Mouse (Mus musculus) midbrain, embryonic 11.5 days (tissue): ENCODE results near the gene Tanc2. TPM values are rescaled to one million over a fixed set of nuclear protein-coding genes. Genes with fewer than 3 reads are reported as not detected.

ENCODE experiments used
- ATAC-seq: fragments of 200-750 bp; cut with Nextera tagmentation; 2 replicates; pipeline ENCODE4 v1.8.0; 2017; ENCODE audit warnings: moderate TSS enrichment, moderate library complexity; ENCODE audit not compliant: low FRiP score
- DNase-seq: peaks from one replicate; pipeline ENCODE4 v3.0.0; 2015; ENCODE audit warnings: low spot score; ENCODE audit errors: missing footprints
- H3K27ac ChIP-seq: fragments of 300-500 bp; sonication (generic); 2 replicates; pipeline ENCODE4 v1.5.1; 2014; ENCODE audit warnings: low read depth, low read length
- H3K27me3 ChIP-seq: fragments of 300-500 bp; sonication (generic); 2 replicates; pipeline ENCODE4 v1.6.1; 2014; ENCODE audit warnings: mild to moderate bottlenecking, low read length, moderate library complexity, mixed read lengths; ENCODE audit not compliant: control insufficient read depth, insufficient read depth
- H3K36me3 ChIP-seq: fragments of 300-500 bp; sonication (generic); 2 replicates; pipeline ENCODE4 v1.6.1; 2014; ENCODE audit warnings: mild to moderate bottlenecking, low read length, moderate library complexity, mixed read lengths; ENCODE audit not compliant: control insufficient read depth, insufficient read depth
- H3K4me1 ChIP-seq: fragments of 300-500 bp; sonication (generic); 2 replicates; pipeline ENCODE4 v1.6.1; 2014; ENCODE audit warnings: low read length; ENCODE audit not compliant: control insufficient read depth, insufficient read depth
- H3K4me2 ChIP-seq: fragments of 300-500 bp; sonication (generic); 2 replicates; pipeline ENCODE4 v1.6.1; 2014; ENCODE audit warnings: mild to moderate bottlenecking, moderate library complexity
- H3K4me3 ChIP-seq: fragments of 300-500 bp; sonication (generic); 2 replicates; pipeline ENCODE4 v1.5.1; 2014; ENCODE audit warnings: low read depth, low read length
- H3K9ac ChIP-seq: fragments of 300-500 bp; sonication (generic); 2 replicates; pipeline ENCODE4 v1.6.1; 2014; ENCODE audit warnings: low read length
- H3K9me3 ChIP-seq: fragments of 300-500 bp; sonication (generic); 2 replicates; pipeline ENCODE4 v1.6.1; 2016; ENCODE audit warnings: low read length; ENCODE audit not compliant: control insufficient read depth
- WGBS: fragments of 180-500 bp; shearing (Covaris S2); extraction: QIAGEN DNeasy Blood & Tissue Kit; methylation state at CpG from one replicate; pipeline ENCODE4 v1.1.7; 2014; 5-methylcytosine and 5-hydroxymethylcytosine counted together
- microRNA-seq: library from miRNA; unstranded; fragments of <30 nt; microRNA quantifications from one replicate; pipeline ENCODE4, GENCODE M21; 2017
- polyA plus RNA-seq: library from polyadenylated mRNA; unstranded; fragments of >200 nt; fragmentation: Nextera tagmentation; extraction: Ambion mirVana; gene quantifications from 2 replicates; pipeline ENCODE4 v1.2.1, GENCODE M21; 2014

Gene Tanc2
- polyA plus RNA-seq, 1 experiment from 2014 or later, result 9.9 TPM

DNA sequence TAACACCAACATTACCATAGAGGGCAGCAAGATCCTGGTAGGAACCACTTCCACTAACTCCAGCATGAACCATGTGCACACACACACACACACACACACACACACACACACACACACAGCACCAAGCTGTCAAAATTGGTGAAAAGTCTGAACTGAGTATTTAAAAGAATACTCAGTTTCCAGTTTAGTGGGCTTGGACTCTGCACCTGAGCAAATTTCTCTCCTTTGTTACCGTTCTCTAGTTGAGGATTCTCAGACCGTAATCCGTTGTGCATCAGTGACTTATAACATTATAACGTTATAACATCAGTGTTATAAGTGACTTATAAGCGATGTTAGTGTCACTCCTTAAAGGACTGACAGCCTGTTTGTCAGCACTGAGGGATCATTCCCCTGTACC, 385.9 kb downstream of the Tanc2 start:
- Histone ChIP-seq H3K9ac (no peak overlapping the region), H3K27ac (no peak overlapping the region), H3K4me3 (no peak overlapping the region), H3K27me3 (no peaks in the 10 kb centered on the region), H3K9me3 (no peaks in the 10 kb centered on the region), H3K4me2 (no peak overlapping the region), H3K4me1 (no peaks in the 10 kb centered on the region), H3K36me3 (no peaks in the 10 kb centered on the region)
- ATAC-seq (no peak), DNase-seq (no peak)
- 92% methylated on average over 5 of the region's 5 CpGs for WGBS

GRCm38 (mm10) chr11:105978232-105978631, 388.4 kb downstream of the Tanc2 start:
- Histone ChIP-seq H3K9ac (no peak overlapping the region), H3K9me3 (no peaks in the 10 kb centered on the region), H3K4me3 (no peak overlapping the region), H3K4me1 (no peaks in the 10 kb centered on the region), H3K4me2 (no peak overlapping the region), H3K27ac (no peak overlapping the region), H3K36me3 (no peaks in the 10 kb centered on the region), H3K27me3 (no peaks in the 10 kb centered on the region)
- 73% methylated on average over 2 of the region's 2 CpGs for WGBS
- ATAC-seq, result no peak
- DNase-seq, result no peak

DNA sequence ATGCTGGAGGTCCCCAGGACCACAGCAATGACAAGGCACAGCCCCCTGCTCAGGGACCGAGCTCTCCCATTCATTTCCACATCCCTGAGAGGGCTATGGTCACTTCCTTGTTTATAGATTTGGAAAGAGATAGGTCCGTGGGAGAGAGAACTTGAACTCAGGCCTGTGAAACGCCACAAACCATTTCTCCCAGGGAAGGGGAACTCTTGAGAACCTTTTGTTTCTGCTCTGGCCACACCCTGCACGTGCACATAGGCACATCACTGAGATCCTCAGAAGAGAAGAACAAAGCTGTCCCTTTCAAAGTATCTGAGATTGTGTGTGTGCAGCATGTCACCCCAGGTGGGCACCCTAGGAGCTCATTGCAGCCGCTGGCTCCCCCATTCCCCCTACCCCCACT, 388.8 kb downstream of the Tanc2 start:
- H3K4me1 ChIP-seq, result no peaks in the 10 kb centered on the region
- no peak overlapping the region for H3K4me2 ChIP-seq
- ATAC-seq (no peak), DNase-seq (no peak)
- H3K36me3 ChIP-seq, result no peaks in the 10 kb centered on the region
- H3K27ac ChIP-seq, result no peak overlapping the region
- H3K9me3 ChIP-seq, result no peaks in the 10 kb centered on the region
- H3K9ac ChIP-seq, result no peak overlapping the region
- H3K27me3 ChIP-seq, result no peaks in the 10 kb centered on the region
- no peak overlapping the region for H3K4me3 ChIP-seq
- WGBS, result 65% methylated on average over 5 of the region's 5 CpGs

Small RNA genes lying within 50 kb of the gene (microRNA-seq; reads per million reads assigned to microRNA genes)
- not detected for gene Gm23990

Other genes starting within 250 kb of the Tanc2 start
- 0.06 TPM in 1 of 2 replicates, not detected in the other for gene March10, start 133.3 kb upstream of the Tanc2 start, polyA plus RNA-seq